Mouse (Mus musculus) thymus, postnatal 25 days (tissue): Measurements from ENCODE around the gene Ctla2b.
A peak's percentile ranks its signal among the peaks of the same experiment; 100 is the strongest.
"Not testable (repeated sequence)": the region's sequence is repeated elsewhere in the genome, so short reads cannot be mapped to it uniquely, and the experiment has no call there.

Source experiments
- DNase-seq: peaks from one replicate; pipeline ENCODE4 v3.0.0; 2022

Gene Ctla2b

DNA sequence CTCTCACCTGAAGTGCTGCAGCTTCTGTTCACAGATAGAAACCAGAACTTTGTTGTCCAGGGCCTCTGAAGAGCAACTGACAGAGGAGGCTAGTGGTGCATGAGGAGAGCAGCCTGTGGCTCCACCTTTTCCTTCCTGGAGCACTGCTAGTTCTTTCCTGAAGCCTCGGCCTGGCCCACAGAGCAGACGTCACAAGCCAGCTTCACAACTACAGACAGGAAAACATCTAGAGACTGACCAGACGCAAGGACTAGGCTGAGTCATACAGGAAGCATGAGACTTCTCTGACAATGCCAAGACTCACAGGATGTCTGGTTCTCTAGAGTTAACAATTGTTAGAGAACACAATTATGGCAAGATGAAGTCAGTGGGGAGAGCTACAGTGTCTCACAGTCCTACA is at the start of gene Ctla2b:
Gene Ctla2b, minus strand, starts transcription at position 120 of the 400 bp plus-strand sequence.
- peak; percentile 3 for DNase-seq

- not testable (repeated sequence) for DNase-seq
These were observed 44.6 kb upstream of the Ctla2b start, which contains the start of gene Tpbpa for GRCm38 (mm10) chr13:60941884-60942283. Gene Tpbpa (minus strand): TSS chr13:60941984.

DNA sequence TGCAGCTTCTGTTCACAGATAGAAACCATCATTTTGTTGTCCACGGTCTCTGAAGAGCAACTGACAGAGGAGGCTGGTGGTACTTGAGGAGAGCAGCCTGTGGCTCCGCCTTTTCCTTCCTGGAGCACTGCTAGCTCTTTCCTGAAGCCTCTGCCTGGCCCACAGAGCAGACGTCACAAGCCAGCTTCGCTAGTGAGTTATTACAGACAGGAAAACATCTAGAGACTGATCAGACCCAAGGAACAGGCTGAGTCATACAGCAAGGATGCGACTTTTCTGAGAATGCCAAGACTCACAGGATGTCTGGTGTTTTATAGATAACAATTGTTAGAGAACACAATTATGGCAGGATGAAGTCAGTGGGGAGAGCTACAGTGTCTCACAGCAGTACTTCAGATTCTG is 39.3 kb upstream of the Ctla2b start, which contains the start of the genes Gm49391 and Ctla2a:
Gene Gm49391, minus strand, starts transcription at position 72 of the 402 bp plus-strand sequence.
Gene Ctla2a, minus strand, starts transcription at position 126 of the 402 bp plus-strand sequence.
- DNase-seq = peak; percentile 18

- DNase-seq = not testable (repeated sequence)
These were observed 38.2 kb upstream of the Ctla2b start, which contains the start of gene Gm49393 for GRCm38 (mm10) chr13:60935490-60935889. Gene Gm49393 (minus strand): TSS chr13:60935590.

DNA sequence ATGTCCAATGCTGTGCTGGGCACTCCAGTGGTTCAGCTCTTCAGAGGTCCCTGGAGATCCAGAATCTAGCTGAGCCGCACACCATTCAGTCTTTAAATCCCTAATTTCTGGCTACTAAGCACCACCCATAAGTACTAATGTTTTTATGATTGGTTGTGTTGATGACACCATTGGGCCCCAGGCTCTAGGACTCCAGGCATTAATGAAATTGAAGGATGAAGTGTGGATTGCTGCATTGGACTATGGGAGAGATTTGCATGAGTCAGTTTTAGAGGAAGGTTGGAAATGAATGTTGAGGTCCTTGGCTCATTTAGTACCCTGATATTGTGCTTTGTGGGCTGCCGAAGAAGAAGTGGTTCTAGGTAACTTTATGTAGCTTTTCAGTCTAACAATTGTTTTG is 7.5 kb upstream of the Ctla2b start, which contains the start of gene Tpbpb:
Gene Tpbpb, minus strand, starts transcription at position 101 of the 400 bp plus-strand sequence.
- DNase-seq = not testable (repeated sequence)

DNA sequence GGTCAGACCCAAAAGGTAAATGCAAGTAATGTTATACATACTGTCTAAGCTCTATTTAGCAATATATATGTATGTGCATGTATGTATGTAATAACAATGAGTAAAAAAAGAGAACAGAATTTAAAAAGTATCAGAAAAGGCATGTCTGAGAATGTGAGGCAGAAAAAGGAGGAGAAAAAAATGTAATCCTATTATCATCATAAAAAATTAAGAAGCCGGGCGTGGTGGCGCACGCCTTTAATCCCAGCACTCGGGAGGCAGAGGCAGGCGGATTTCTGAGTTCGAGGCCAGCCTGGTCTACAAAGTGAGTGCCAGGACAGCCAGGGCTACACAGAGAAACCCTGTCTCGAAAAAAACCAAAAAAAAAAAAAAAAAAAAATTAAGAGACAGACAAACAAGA is 453 bp downstream of the Ctla2b start, which contains the start of gene Gm49392:
Gene Gm49392, minus strand, starts transcription at position 101 of the 400 bp plus-strand sequence.
- not testable (repeated sequence) for DNase-seq

GRCm38 (mm10) chr13:60895406-60896160 is 1.7 kb downstream of the Ctla2b start:
- DNase-seq = no peak

DNA sequence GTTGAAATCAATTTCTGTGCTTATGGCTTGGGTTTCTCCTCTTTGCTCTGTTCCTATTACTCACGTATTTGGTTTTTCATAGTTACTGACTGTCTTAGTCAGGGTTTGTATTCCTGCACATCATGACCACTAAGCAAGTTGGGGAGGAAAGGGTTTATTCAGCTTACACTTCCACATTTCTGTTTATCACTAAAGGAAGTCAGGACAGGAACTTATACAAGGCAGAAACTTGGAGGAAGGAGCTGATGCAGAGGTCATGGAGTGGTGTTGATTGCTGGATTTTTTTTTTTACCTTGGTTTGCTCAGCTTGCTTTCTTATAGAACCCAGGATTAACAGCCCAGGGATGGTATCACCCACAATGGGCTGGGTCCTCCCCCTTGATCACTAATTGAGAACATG is 4.9 kb downstream of the Ctla2b start:
- no peak for DNase-seq

DNA sequence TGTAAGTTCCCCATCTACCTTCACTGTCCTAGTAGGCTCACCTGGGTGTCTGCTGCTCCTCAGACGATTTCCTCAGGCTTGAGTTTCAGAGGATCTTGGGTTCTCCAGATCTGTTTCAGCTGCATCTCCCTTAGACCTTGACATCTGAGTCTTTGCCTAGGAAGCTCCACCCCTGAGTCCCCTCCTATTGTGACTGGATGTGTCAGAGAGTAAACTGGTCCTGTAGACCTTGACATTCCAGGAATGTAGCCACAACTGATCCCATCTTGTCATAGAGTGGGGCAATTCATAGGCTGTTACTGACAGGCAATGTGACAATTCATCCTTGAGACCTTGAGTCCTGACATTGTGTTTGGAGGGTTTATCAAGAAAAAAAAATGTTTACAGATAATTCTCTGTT is 33.0 kb downstream of the Ctla2b start, which contains the start of gene 4930486L24Rik:
Gene 4930486L24Rik, minus strand, starts transcription at position 195 of the 400 bp plus-strand sequence.
- no peak for DNase-seq

- DNase-seq = peak; percentile 69
These were observed 48.8 kb downstream of the Ctla2b start for GRCm38 (mm10) chr13:60848241-60849120.
